In the genomic region with DNA sequence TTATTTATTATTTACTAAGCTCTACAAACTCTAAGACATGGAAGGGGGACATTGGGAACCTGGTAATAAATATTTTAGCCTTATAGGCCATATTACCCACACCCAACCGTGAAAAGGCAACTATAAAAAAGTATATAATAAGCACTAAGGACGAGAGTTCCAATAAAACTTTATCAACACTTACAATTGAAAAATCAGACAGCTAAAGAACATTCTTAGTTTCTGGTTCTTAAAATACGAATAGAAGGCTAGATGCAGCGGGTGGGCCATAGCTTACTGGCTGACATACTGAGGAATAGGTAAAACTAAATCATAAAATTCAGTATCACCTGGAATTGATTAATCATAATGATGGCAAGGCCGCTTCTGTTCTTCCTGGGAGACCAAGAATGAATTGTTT, we compare ENCODE assay signal across 10 mouse cellular contexts. TPM values are rescaled to one million over a fixed set of nuclear protein-coding genes. Genes with fewer than 3 reads are reported as not detected.
DNase-seq lines count a peak whose midpoint lies in the region; ATAC-seq and TF ChIP-seq lines count a peak whose summit lies in the region.
"Had no signal": no experiment of that assay in that cellular context is flagged by ENCODE, and none has a peak within 500 bp of the region (broad histone marks: within the 10 kb centered on the region; RNA-seq: fewer than 3 reads in every experiment).

No protein-coding gene starts in this region.

- TF ChIP-seq POLR2A in heart, adult 2 months (IDR thresholded peaks at IDR 0.05; ENCODE audit: insufficient read depth, low read depth, low read length) = no peak
- TF ChIP-seq POLR2A in lung, adult 2 months (IDR thresholded peaks at IDR 0.05; ENCODE audit: borderline replicate concordance, extremely low read depth, low read depth, low read length) = no peak
- TF ChIP-seq POLR2A in bone marrow, adult 2 months (IDR thresholded peaks at IDR 0.05; ENCODE audit: borderline replicate concordance, control insufficient read depth, low read depth, low read length) = no peak

- H3K9me3 ChIP-seq in heart, embryonic 11.5 days (replicated peaks; ENCODE audit: control insufficient read depth, low read length) = no peaks in the 10 kb centered on the region
- H3K9me3 ChIP-seq in liver, embryonic 14.5 days (ENCODE audit: control insufficient read depth, low read length) = no peaks in the 10 kb centered on the region
- H3K9me3 ChIP-seq in forebrain, postnatal 0 days (ENCODE audit: low read length) = no peaks in the 10 kb centered on the region
- H3K9me3 ChIP-seq: limb, embryonic 13.5 days had no signal

- peak overlapping the region; percentile 92 for H3K27ac ChIP-seq in heart, adult 2 months
- H3K27ac ChIP-seq in heart, embryonic 11.5 days (ENCODE audit: low read depth, low read length) = no peak overlapping the region
- no peak overlapping the region for H3K27ac ChIP-seq in bone marrow, adult 2 months (ENCODE audit: control insufficient read depth, insufficient read depth, low read depth, low read length, poor library complexity)
- no peak overlapping the region for H3K27ac ChIP-seq in liver, embryonic 14.5 days
- no peak overlapping the region for H3K27ac ChIP-seq in forebrain, postnatal 0 days (ENCODE audit: low read depth, low read length)
- H3K27ac ChIP-seq: limb, embryonic 13.5 days had no signal

- 87% methylated on average over 5 of the region's 5 CpGs for WGBS in heart, adult 2 months
- 88% methylated on average over 5 of the region's 5 CpGs for WGBS in heart, embryonic 11.5 days (ENCODE audit: insufficient replicate concordance)
- 81% methylated on average over 5 of the region's 5 CpGs for WGBS in lung, adult 2 months
- 67% methylated on average over 5 of the region's 5 CpGs for WGBS in bone marrow, adult 2 months
- 72% methylated on average over 5 of the region's 5 CpGs for WGBS in liver, embryonic 14.5 days (ENCODE audit: insufficient replicate concordance)
- WGBS in forebrain, postnatal 0 days = 96% methylated on average over 5 of the region's 5 CpGs

- H3K4me2 ChIP-seq in heart, embryonic 11.5 days = no peak overlapping the region
- peak overlapping the region; percentile 87 for H3K4me2 ChIP-seq in liver, embryonic 14.5 days (ENCODE audit: low read depth)
- H3K4me2 ChIP-seq in forebrain, postnatal 0 days (ENCODE audit: low read depth) = no peak overlapping the region; the same call in 1 of the 2 replicates

- no peaks in the 10 kb centered on the region for H3K27me3 ChIP-seq in heart, adult 2 months (ENCODE audit: control insufficient read depth, insufficient read depth, low read length)
- 0 out of 2 replicates have a peak, but pooled peaks cover 2% of the 10 kb centered on the region for H3K27me3 ChIP-seq in heart, embryonic 11.5 days (ENCODE audit: control insufficient read depth, insufficient read depth, low read length)
- no peaks in the 10 kb centered on the region for H3K27me3 ChIP-seq in liver, embryonic 14.5 days (ENCODE audit: control insufficient read depth, insufficient read depth, low read length)
- no peaks in the 10 kb centered on the region; the same call in 1 of the 2 replicates for H3K27me3 ChIP-seq in forebrain, postnatal 0 days (ENCODE audit: insufficient read depth, low read length)

- H3K4me3 ChIP-seq in heart, adult 2 months = peak overlapping the region; percentile 74
- no peak overlapping the region for H3K4me3 ChIP-seq in heart, embryonic 11.5 days (ENCODE audit: low read depth, low read length)
- peak overlapping the region; percentile 94 for H3K4me3 ChIP-seq in lung, adult 2 months (replicated peaks; ENCODE audit: extremely low read depth, low read depth, low read length)
- H3K4me3 ChIP-seq in bone marrow, adult 2 months (replicated peaks; ENCODE audit: control insufficient read depth, low read depth, low read length) = peak overlapping the region; percentile 71
- H3K4me3 ChIP-seq in liver, embryonic 14.5 days (ENCODE audit: insufficient read depth in 1 of 2, low read depth in 2 of 2, low read length in 2 of 2) = peak overlapping the region in 1 of 2 experiments; percentile 64; a peak in 3 of 4 replicates
- no peak overlapping the region for H3K4me3 ChIP-seq in forebrain, postnatal 0 days (ENCODE audit: low read depth, low read length)

- no peak for ATAC-seq in heart, embryonic 11.5 days (replicated peaks; ENCODE audit: insufficient number of reproducible peaks, low FRiP score, low TSS enrichment)
- ATAC-seq in liver, embryonic 14.5 days (ENCODE audit: insufficient read depth) = no peak
- ATAC-seq in forebrain, postnatal 0 days = no peak

- peaks cover 5% of the 10 kb centered on the region for H3K4me1 ChIP-seq in heart, adult 2 months (ENCODE audit: control insufficient read depth, insufficient read depth, low read length)
- H3K4me1 ChIP-seq in heart, embryonic 11.5 days (ENCODE audit: control insufficient read depth, insufficient read depth, low read length) = peaks cover 3% of the 10 kb centered on the region; the same call in 1 of the 2 replicates
- H3K4me1 ChIP-seq in lung, adult 2 months (ENCODE audit: control insufficient read depth, insufficient read depth, low read length) = peaks cover 7% of the 10 kb centered on the region
- H3K4me1 ChIP-seq in bone marrow, adult 2 months (ENCODE audit: control insufficient read depth, insufficient read depth, low read length) = no peaks in the 10 kb centered on the region
- peaks cover 7 to 9% of the 10 kb centered on the region in 2 experiments for H3K4me1 ChIP-seq in liver, embryonic 14.5 days (replicated peaks; ENCODE audit: control insufficient read depth in 2 of 2, insufficient read depth in 2 of 2, low read length in 1 of 2)
- H3K4me1 ChIP-seq in forebrain, postnatal 0 days (ENCODE audit: insufficient read depth) = peaks cover 4% of the 10 kb centered on the region; the same call in 1 of the 2 replicates

- no peak for TF ChIP-seq EP300 in heart, adult 2 months (IDR thresholded peaks at IDR 0.05; ENCODE audit: insufficient read depth, low read depth, low read length)
- TF ChIP-seq EP300 in liver, embryonic 14.5 days (IDR thresholded peaks at IDR 0.05; ENCODE audit: low read depth) = no peak

- H3K79me2 ChIP-seq in heart, adult 2 months (replicated peaks; ENCODE audit: control insufficient read depth, insufficient read depth, low read length) = peaks cover 1% of the 10 kb centered on the region; the same call in 1 of the 2 replicates

- no peak for TF ChIP-seq CTCF in heart, adult 2 months (IDR thresholded peaks at IDR 0.05)
- no peak for TF ChIP-seq CTCF in lung, adult 2 months (IDR thresholded peaks at IDR 0.05; ENCODE audit: insufficient read depth, low read length)
- TF ChIP-seq CTCF in bone marrow, adult 2 months (IDR thresholded peaks at IDR 0.05; ENCODE audit: control insufficient read depth, insufficient read depth, low read length) = no peak
- TF ChIP-seq CTCF in liver, embryonic 14.5 days (IDR thresholded peaks at IDR 0.05; ENCODE audit: low read depth) = no peak
- no peak for TF ChIP-seq CTCF in forebrain, postnatal 0 days (IDR thresholded peaks at IDR 0.05; ENCODE audit: low read depth)

- intact Hi-C loops in heart, adult 2 months (cut with DNase I) = no loop called here

- no peak overlapping the region for H3K9ac ChIP-seq in heart, adult 2 months (ENCODE audit: low read depth, low read length)
- H3K9ac ChIP-seq in heart, embryonic 11.5 days (ENCODE audit: low read depth, low read length) = no peak overlapping the region
- peak overlapping the region; percentile 79 for H3K9ac ChIP-seq in liver, embryonic 14.5 days (replicated peaks)
- H3K9ac ChIP-seq in forebrain, postnatal 0 days = no peak overlapping the region

- H3K36me3 ChIP-seq in heart, adult 2 months (ENCODE audit: control insufficient read depth, insufficient read depth, low read length) = peaks cover 7% of the 10 kb centered on the region
- H3K36me3 ChIP-seq in heart, embryonic 11.5 days (ENCODE audit: control insufficient read depth, insufficient read depth, low read length) = no peaks in the 10 kb centered on the region
- H3K36me3 ChIP-seq in liver, embryonic 14.5 days (replicated peaks; ENCODE audit: control insufficient read depth, insufficient read depth, low read depth) = no peaks in the 10 kb centered on the region
- no peaks in the 10 kb centered on the region for H3K36me3 ChIP-seq in forebrain, postnatal 0 days (ENCODE audit: insufficient read depth)
- H3K36me3 ChIP-seq: limb, embryonic 13.5 days had no signal

- DNase-seq in heart, adult 2 months = no peak
- DNase-seq in lung, adult 2 months = no peak
- no peak for DNase-seq in lung, postnatal 10 days
- DNase-seq in liver, embryonic 14.5 days (ENCODE audit: low read depth in 3 of 3, low spot score in 3 of 3) = no peak
- no peak for DNase-seq in Muller cell, postnatal 12 days (ENCODE audit: inconsistent ontology term)
- no peak for DNase-seq in forebrain, postnatal 0 days
- DNase-seq: gastrocnemius, postnatal 14 days had no signal

RNA-seq across cellular contexts. Expression of gene Ifih1, which starts 1.2 kb away (rescaled TPM):
- total RNA-seq in heart, adult 2 months (2021) = 1 to 10 TPM; 5.8 to 8.0 TPM
- 2.5 and 2.9 TPM in 2 replicates for polyA plus RNA-seq in heart, adult 2 months (2012; rRNA removed)
- polyA plus RNA-seq in heart, embryonic 11.5 days (2014; fragmentation: Nextera tagmentation; extraction: Ambion mirVana) = 0.46 and 0.80 TPM in 2 replicates
- polyA plus RNA-seq in lung, adult 2 months (2012; rRNA removed) = 7.6 and 9.7 TPM in 2 replicates
- 7.0 and 8.2 TPM in 2 replicates for polyA plus RNA-seq in bone marrow, adult 2 months (2011; ENCODE audit: insufficient read depth, insufficient read length, low replicate concordance, missing spikeins)
- polyA plus RNA-seq in liver, embryonic 14.5 days (2012; rRNA removed) = 0.83 and 1.5 TPM in 2 replicates
- polyA plus RNA-seq in liver, embryonic 14.5 days (2014; fragmentation: Nextera tagmentation; extraction: Ambion mirVana) = 2.9 and 4.0 TPM in 2 replicates
- total RNA-seq in forebrain, postnatal 0 days (2014; rRNA removed) = 1.5 and 2.9 TPM in 2 replicates
- 1.4 and 1.7 TPM in 2 replicates for polyA plus RNA-seq in forebrain, postnatal 0 days (2015; fragmentation: Nextera tagmentation; extraction: Ambion mirVana)

RNA-seq across cellular contexts. Expression of gene Gca, which starts 19.2 kb away (rescaled TPM):
- 10 to 100 TPM; 22.8 to 26.2 TPM for total RNA-seq in heart, adult 2 months (2021)
- 12.9 and 17.8 TPM in 2 replicates for polyA plus RNA-seq in heart, adult 2 months (2012; rRNA removed)
- polyA plus RNA-seq in heart, embryonic 11.5 days (2014; fragmentation: Nextera tagmentation; extraction: Ambion mirVana) = 13.5 and 14.1 TPM in 2 replicates
- polyA plus RNA-seq in lung, adult 2 months (2012; rRNA removed) = 6.8 and 9.5 TPM in 2 replicates
- 5.8 and 17.3 TPM in 2 replicates for polyA plus RNA-seq in bone marrow, adult 2 months (2011; ENCODE audit: insufficient read depth, insufficient read length, low replicate concordance, missing spikeins)
- polyA plus RNA-seq in liver, embryonic 14.5 days (2012; rRNA removed) = 1.8 and 2.8 TPM in 2 replicates
- polyA plus RNA-seq in liver, embryonic 14.5 days (2014; fragmentation: Nextera tagmentation; extraction: Ambion mirVana) = 1.9 and 2.1 TPM in 2 replicates
- 0.85 and 1.5 TPM in 2 replicates for total RNA-seq in forebrain, postnatal 0 days (2014; rRNA removed)
- polyA plus RNA-seq in forebrain, postnatal 0 days (2015; fragmentation: Nextera tagmentation; extraction: Ambion mirVana) = 2.2 and 4.2 TPM in 2 replicates

Comparison
In these comparisons a context has a peak if more than half of its experiments do, and no peak if none do; other contexts are left out.
1. H3K4me3 ChIP-seq: peak in heart, adult 2 months (single experiment), lung, adult 2 months (single experiment) and bone marrow, adult 2 months (single experiment); none in heart, embryonic 11.5 days (single experiment) and forebrain, postnatal 0 days (single experiment).